Mouse (Mus musculus): Measurements from ENCODE around the gene Cfap97d1. TPM values are rescaled to one million over a fixed set of nuclear protein-coding genes. Genes with fewer than 3 reads are reported as not detected.

The Cfap97d1 gene
- total and polyA plus RNA-seq, 2 experiments from 2014 or later: not detected

GRCm38 (mm10) chr11:102004251-102004650, 20.2 kb downstream of the Cfap97d1 start:
- WGBS: 92% methylated on average over 8 of the region's 8 CpGs

GRCm38 (mm10) chr11:102006271-102006670, 22.2 kb downstream of the Cfap97d1 start:
- Histone ChIP-seq H3K27me3 (ENCODE audit: insufficient read depth, low read length) (no peaks in the 10 kb centered on the region), H3K4me1 (ENCODE audit: insufficient read depth, low read length) (0 out of 2 replicates have a peak, but pooled peaks cover 4% of the 10 kb centered on the region), H3K36me3 (ENCODE audit: insufficient read depth, low read length) (peaks cover 19% of the 10 kb centered on the region; the same call in 1 of the 2 replicates), H3K9me3 (ENCODE audit: low read length) (no peaks in the 10 kb centered on the region), H3K9ac (replicated peaks; ENCODE audit: low read length) (no peak overlapping the region), H3K4me2 (ENCODE audit: low read depth, low read length) (no peak overlapping the region), H3K27ac (no peak overlapping the region), H3K4me3 (ENCODE audit: low read length) (no peak overlapping the region)
- no peak for TF ChIP-seq CTCF (IDR thresholded peaks at IDR 0.05; ENCODE audit: low read depth)
- 39% methylated on average over 9 of the region's 9 CpGs for WGBS
- no peak for DNase-seq (ENCODE audit: low spot score)
- ATAC-seq: no peak

More at GRCm38 (mm10) chr11:102004251-102004650, 20.2 kb downstream of the Cfap97d1 start:
- H3K9ac ChIP-seq (replicated peaks; ENCODE audit: low read length): no peak overlapping the region
- ATAC-seq (no peak), DNase-seq (ENCODE audit: low spot score) (no peak)
- no peak overlapping the region for H3K4me3 ChIP-seq (ENCODE audit: low read length)
- no peak overlapping the region for H3K27ac ChIP-seq
- peak; percentile 67 for TF ChIP-seq CTCF (IDR thresholded peaks at IDR 0.05; ENCODE audit: low read depth)
- no peaks in the 10 kb centered on the region for H3K9me3 ChIP-seq (ENCODE audit: low read length)
- H3K36me3 ChIP-seq (ENCODE audit: insufficient read depth, low read length): peaks cover 23% of the 10 kb centered on the region; the same call in 1 of the 2 replicates
- H3K27me3 ChIP-seq (ENCODE audit: insufficient read depth, low read length): no peaks in the 10 kb centered on the region
- no peaks in the 10 kb centered on the region for H3K4me1 ChIP-seq (ENCODE audit: insufficient read depth, low read length)
- no peak overlapping the region for H3K4me2 ChIP-seq (ENCODE audit: low read depth, low read length)

- 46% methylated on average over 5 of the region's 5 CpGs for WGBS
- no peak for TF ChIP-seq CTCF (IDR thresholded peaks at IDR 0.05; ENCODE audit: low read depth)
- H3K4me3 ChIP-seq (ENCODE audit: low read length): no peak overlapping the region
- no peaks in the 10 kb centered on the region for H3K27me3 ChIP-seq (ENCODE audit: insufficient read depth, low read length)
- no peak for DNase-seq (ENCODE audit: low spot score)
- peaks cover 19% of the 10 kb centered on the region; the same call in 1 of the 2 replicates for H3K36me3 ChIP-seq (ENCODE audit: insufficient read depth, low read length)
- H3K4me1 ChIP-seq (ENCODE audit: insufficient read depth, low read length): 0 out of 2 replicates have a peak, but pooled peaks cover 4% of the 10 kb centered on the region
- no peak overlapping the region for H3K9ac ChIP-seq (replicated peaks; ENCODE audit: low read length)
- no peak overlapping the region for H3K4me2 ChIP-seq (ENCODE audit: low read depth, low read length)
- no peak overlapping the region for H3K27ac ChIP-seq
- no peak for ATAC-seq
- H3K9me3 ChIP-seq (ENCODE audit: low read length): no peaks in the 10 kb centered on the region
Observed at GRCm38 (mm10) chr11:102006688-102007087, 22.6 kb downstream of the Cfap97d1 start.

- ATAC-seq: no peak
- no peak for TF ChIP-seq CTCF (IDR thresholded peaks at IDR 0.05; ENCODE audit: low read depth)
- no peak overlapping the region for H3K4me3 ChIP-seq (ENCODE audit: low read length)
- no peaks in the 10 kb centered on the region for H3K9me3 ChIP-seq (ENCODE audit: low read length)
- no peak for DNase-seq (ENCODE audit: low spot score)
- no peaks in the 10 kb centered on the region for H3K27me3 ChIP-seq (ENCODE audit: insufficient read depth, low read length)
- H3K4me1 ChIP-seq (ENCODE audit: insufficient read depth, low read length): 0 out of 2 replicates have a peak, but pooled peaks cover 4% of the 10 kb centered on the region
- H3K36me3 ChIP-seq (ENCODE audit: insufficient read depth, low read length): peaks cover 23% of the 10 kb centered on the region; the same call in 1 of the 2 replicates
- no peak overlapping the region for H3K4me2 ChIP-seq (ENCODE audit: low read depth, low read length)
- 93% methylated on average over 8 of the region's 8 CpGs for WGBS
- H3K9ac ChIP-seq (replicated peaks; ENCODE audit: low read length): no peak overlapping the region
- H3K27ac ChIP-seq: no peak overlapping the region
Observed at GRCm38 (mm10) chr11:102008372-102008771, 24.3 kb downstream of the Cfap97d1 start.

GRCm38 (mm10) chr11:102008954-102009637, 25.0 kb downstream of the Cfap97d1 start:
- ATAC-seq: no peak
- WGBS: 74% methylated on average over 15 of the region's 15 CpGs
- Histone ChIP-seq H3K4me3 (ENCODE audit: low read length) (no peak overlapping the region), H3K27ac (peak overlapping the region; percentile 74), H3K9me3 (ENCODE audit: low read length) (no peaks in the 10 kb centered on the region), H3K9ac (replicated peaks; ENCODE audit: low read length) (no peak overlapping the region), H3K27me3 (ENCODE audit: insufficient read depth, low read length) (no peaks in the 10 kb centered on the region), H3K4me1 (ENCODE audit: insufficient read depth, low read length) (0 out of 2 replicates have a peak, but pooled peaks cover 4% of the 10 kb centered on the region), H3K4me2 (ENCODE audit: low read depth, low read length) (no peak overlapping the region), H3K36me3 (ENCODE audit: insufficient read depth, low read length) (peaks cover 23% of the 10 kb centered on the region; the same call in 1 of the 2 replicates)
- no peak for DNase-seq (ENCODE audit: low spot score)
- TF ChIP-seq CTCF (IDR thresholded peaks at IDR 0.05; ENCODE audit: low read depth): no peak

GRCm38 (mm10) chr11:102010140-102010539, 26.1 kb downstream of the Cfap97d1 start:
- Histone ChIP-seq H3K36me3 (ENCODE audit: insufficient read depth, low read length) (peaks cover 23% of the 10 kb centered on the region; the same call in 1 of the 2 replicates), H3K4me2 (ENCODE audit: low read depth, low read length) (no peak overlapping the region), H3K27ac (peak overlapping the region; percentile 74), H3K9me3 (ENCODE audit: low read length) (no peaks in the 10 kb centered on the region), H3K4me3 (ENCODE audit: low read length) (no peak overlapping the region), H3K27me3 (ENCODE audit: insufficient read depth, low read length) (no peaks in the 10 kb centered on the region), H3K9ac (replicated peaks; ENCODE audit: low read length) (peak overlapping the region; percentile 21; the same call in 1 of the 2 replicates), H3K4me1 (ENCODE audit: insufficient read depth, low read length) (0 out of 2 replicates have a peak, but pooled peaks cover 4% of the 10 kb centered on the region)
- TF ChIP-seq CTCF (IDR thresholded peaks at IDR 0.05; ENCODE audit: low read depth): no peak
- peak; percentile 82 for DNase-seq (ENCODE audit: low spot score)
- 31% methylated on average over 13 of the region's 13 CpGs for WGBS
- peak; percentile 87 for ATAC-seq

GRCm38 (mm10) chr11:102011510-102011909, 27.4 kb downstream of the Cfap97d1 start:
- ATAC-seq: no peak
- no peak overlapping the region for H3K9ac ChIP-seq (replicated peaks; ENCODE audit: low read length)
- no peaks in the 10 kb centered on the region for H3K27me3 ChIP-seq (ENCODE audit: insufficient read depth, low read length)
- DNase-seq (ENCODE audit: low spot score): no peak
- no peak overlapping the region for H3K4me2 ChIP-seq (ENCODE audit: low read depth, low read length)
- 0 out of 2 replicates have a peak, but pooled peaks cover 4% of the 10 kb centered on the region for H3K4me1 ChIP-seq (ENCODE audit: insufficient read depth, low read length)
- H3K4me3 ChIP-seq (ENCODE audit: low read length): no peak overlapping the region
- H3K36me3 ChIP-seq (ENCODE audit: insufficient read depth, low read length): peaks cover 23% of the 10 kb centered on the region; the same call in 1 of the 2 replicates
- H3K9me3 ChIP-seq (ENCODE audit: low read length): no peaks in the 10 kb centered on the region
- TF ChIP-seq CTCF (IDR thresholded peaks at IDR 0.05; ENCODE audit: low read depth): no peak
- 59% methylated on average over 8 of the region's 8 CpGs for WGBS
- no peak overlapping the region for H3K27ac ChIP-seq
